Mouse (Mus musculus): ENCODE measurements around the gene Cdk2ap1.
"Not testable (repeated sequence)": the region's sequence is repeated elsewhere in the genome, so short reads cannot be mapped to it uniquely, and the experiment has no call there.

The Cdk2ap1 gene

DNA sequence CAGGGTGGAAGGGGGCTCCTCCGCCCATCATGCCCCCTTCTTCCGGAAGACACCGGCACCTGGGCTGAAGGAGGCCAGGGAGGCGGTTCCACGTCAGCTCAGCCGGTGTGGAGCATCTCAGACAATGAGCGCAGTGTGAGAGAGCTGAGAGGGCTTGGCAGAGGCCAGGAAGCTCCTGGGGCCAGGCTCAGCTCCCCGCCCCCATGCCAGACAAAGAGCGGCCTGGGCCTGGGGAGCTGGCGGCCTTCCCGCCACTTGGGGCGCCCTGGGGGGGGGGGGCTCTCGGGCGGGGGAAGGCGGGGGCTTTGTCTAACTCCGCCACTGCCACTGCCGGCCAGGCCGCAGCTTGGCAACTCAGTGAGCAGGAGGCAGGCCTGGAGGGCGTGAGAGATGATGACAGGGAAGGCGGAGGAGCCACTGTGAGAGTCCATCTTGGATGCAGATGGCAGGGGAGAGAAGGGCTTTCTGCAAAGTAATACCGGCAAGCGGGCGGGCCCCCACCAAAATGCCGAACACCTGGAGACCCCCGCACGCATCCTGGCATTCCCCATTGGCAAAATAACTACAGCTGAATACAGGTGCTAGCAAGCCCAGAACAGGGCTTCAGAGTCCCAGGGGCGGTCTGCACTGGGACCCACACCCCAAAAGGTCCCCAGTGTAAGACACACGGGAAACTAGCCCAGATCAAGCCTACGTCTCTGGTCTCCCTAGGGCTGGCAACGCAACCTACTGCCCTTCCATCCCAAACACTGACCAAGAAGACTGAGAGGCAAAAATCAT is 10.6 kb downstream of the Cdk2ap1 start:
- intact Hi-C loops (cut with DNase I) = no loop called here

GRCm38 (mm10) chr5:124351604-124352003 is 11.3 kb downstream of the Cdk2ap1 start:
- intact Hi-C loops (cut with DNase I) = no loop called here

DNA sequence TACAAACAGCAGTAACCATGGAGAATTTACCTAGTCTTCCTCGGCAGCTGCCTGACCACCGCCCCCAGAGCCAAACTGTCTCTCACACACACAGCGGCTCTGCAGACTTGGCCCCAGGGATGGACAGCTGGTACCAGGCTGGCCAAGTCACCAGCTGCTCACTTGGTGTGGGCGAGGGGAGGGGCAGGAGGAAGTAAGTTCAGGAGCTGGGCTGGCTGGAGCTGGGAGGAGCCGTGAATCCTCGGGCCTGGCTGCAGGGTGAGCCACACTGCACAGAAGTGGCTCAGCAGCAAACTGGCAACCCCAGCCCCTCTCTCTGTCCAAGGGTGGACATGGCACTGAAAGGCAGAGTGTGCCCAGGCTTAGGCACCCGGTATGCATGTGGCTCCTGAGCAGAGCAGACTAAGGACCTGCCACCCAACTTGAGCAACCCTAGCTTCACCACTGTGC is 11.7 kb downstream of the Cdk2ap1 start:
- intact Hi-C loops (cut with DNase I) = no loop called here

GRCm38 (mm10) chr5:124350350-124350749 is 12.5 kb downstream of the Cdk2ap1 start:
- intact Hi-C loops (cut with DNase I) = no loop called here

DNA sequence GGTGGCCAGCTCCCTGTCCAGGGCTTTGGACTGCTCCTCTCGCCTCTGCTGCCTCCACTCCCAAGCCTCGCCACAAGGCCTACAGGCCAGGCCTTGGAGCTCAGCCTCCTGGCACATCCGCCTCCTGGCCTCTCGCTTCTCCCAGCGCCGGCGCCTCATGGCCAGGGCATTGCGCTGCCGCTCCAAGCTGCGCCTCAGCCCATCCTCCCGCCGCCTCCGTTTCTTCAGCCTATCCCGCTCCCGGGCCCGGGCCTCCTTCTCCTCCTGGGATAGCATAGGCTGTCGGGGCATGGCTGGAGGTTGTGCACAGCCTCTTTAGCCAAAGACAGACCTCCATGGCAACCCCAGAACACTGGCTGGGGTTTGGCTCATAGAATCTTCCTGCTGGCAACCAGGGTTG is 13.7 kb downstream of the Cdk2ap1 start:
- intact Hi-C loops (cut with DNase I) = no loop called here

DNA sequence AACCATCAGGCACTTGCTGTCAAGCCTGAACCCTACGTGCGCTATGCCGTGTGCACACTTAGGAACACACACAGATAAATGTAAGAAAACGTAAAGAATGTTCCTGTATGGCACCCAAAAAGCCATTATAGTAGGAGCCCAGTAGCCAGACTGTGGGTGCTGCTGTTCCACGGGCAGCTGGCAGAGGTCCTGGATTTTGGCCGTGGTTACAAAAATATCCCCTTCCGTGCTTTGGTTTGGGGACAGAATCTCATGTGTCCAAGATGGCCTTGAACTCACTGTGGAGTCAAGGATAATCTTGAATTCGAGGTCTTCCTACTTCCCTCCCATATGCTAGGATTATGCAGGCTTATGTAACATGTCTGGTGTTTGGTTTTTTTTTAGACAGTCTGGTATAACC is 20.0 kb downstream of the Cdk2ap1 start:
- intact Hi-C loops (cut with DNase I) = no loop called here

DNA sequence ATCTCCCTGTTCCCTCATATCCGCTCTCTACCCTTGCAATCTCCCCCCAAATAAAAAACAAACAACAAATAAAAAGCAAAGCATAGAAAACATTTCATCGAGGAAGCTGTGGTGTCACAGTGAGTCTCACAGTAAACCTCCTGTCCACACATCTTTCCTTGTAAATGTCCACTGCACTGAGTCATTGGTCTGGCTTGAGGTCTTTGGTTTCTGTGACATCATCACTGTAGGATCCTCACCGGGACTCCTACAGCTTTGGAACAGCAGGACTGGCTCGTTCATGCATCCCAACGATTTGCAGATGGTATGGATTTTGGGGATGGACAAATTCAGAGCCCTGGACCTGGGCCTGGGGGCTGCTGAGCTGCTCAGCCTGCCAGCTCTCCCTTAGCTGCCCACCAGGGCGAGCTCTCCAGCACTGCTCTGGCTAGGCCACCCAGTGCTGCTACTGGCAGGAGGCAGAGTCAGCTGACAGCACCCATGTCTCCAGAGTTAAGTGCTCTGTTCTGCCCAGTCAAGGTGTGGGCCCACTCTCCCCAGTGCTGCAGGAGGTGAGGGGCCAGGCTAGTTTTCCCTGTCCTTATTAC is 21.0 kb downstream of the Cdk2ap1 start:
- intact Hi-C loops (cut with DNase I) = not testable (repeated sequence)

- intact Hi-C loops (cut with DNase I) = no loop called here
Observed at GRCm38 (mm10) chr5:124338791-124339190, 24.1 kb downstream of the Cdk2ap1 start.

- intact Hi-C loops (cut with DNase I) = no loop called here
Observed at GRCm38 (mm10) chr5:124337909-124338308, 25.0 kb downstream of the Cdk2ap1 start.

DNA sequence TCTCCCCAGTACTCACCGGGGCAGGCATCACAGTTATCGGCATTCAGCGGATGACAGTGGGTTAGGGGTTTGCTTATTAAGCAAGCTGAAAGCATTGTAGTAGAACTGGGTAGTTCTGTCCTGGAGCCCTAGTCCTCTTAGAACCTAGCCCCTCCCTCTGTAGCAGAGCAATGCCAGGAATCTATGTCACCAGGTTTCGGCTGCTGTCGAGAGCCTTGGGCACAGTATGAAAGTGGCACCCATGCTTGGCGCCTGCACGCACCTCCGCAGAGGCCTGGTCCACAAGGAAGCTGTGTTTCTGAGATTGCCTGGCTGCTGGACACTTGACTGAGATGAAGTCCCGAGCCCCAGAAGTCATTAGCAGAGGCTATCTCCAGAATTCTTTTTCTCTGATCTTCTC is 25.8 kb downstream of the Cdk2ap1 start:
- intact Hi-C loops (cut with DNase I) = no loop called here

GRCm38 (mm10) chr5:124334392-124334791 is 28.5 kb downstream of the Cdk2ap1 start:
- intact Hi-C loops (cut with DNase I) = no loop called here

GRCm38 (mm10) chr5:124330086-124330485 is 32.8 kb downstream of the Cdk2ap1 start:
- intact Hi-C loops (cut with DNase I) = no loop called here

- intact Hi-C loops (cut with DNase I) = no loop called here
Observed at GRCm38 (mm10) chr5:124327510-124328364, 35.1 kb downstream of the Cdk2ap1 start, which contains the start of the genes Mphosph9 and 2810006K23Rik. TSS of gene Mphosph9 (minus strand) at chr5:124327972. TSS of gene 2810006K23Rik (plus strand) at chr5:124328089.

GRCm38 (mm10) chr5:124326829-124327228 is 36.1 kb downstream of the Cdk2ap1 start:
- intact Hi-C loops (cut with DNase I) = no loop called here

DNA sequence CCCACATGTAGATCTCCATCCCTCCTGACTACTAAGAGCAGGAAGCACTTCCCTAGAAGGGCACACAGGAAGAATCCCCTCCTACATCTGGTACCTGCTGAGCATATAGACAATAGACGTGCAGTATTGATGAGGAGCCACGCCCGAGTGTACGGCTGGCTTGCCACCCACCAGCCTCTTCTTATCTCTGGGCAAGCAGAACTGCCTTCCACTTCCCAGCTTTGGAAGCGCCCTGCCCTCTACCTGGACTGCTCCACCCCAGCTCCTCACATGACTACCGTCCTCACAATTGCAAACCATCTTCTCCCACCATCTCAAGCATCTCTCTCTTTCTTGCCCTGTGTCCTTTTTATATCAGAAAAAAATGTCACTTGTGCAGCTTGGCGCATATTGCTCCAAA is 45.2 kb downstream of the Cdk2ap1 start:
- intact Hi-C loops (cut with DNase I) = no loop called here

- intact Hi-C loops (cut with DNase I) = no loop called here
Observed at GRCm38 (mm10) chr5:124315941-124316340, 46.9 kb downstream of the Cdk2ap1 start.

- intact Hi-C loops (cut with DNase I) = no loop called here
Observed at GRCm38 (mm10) chr5:124315498-124315897, 47.4 kb downstream of the Cdk2ap1 start.

GRCm38 (mm10) chr5:124310091-124310490 is 52.8 kb downstream of the Cdk2ap1 start:
- intact Hi-C loops (cut with DNase I) = no loop called here

DNA sequence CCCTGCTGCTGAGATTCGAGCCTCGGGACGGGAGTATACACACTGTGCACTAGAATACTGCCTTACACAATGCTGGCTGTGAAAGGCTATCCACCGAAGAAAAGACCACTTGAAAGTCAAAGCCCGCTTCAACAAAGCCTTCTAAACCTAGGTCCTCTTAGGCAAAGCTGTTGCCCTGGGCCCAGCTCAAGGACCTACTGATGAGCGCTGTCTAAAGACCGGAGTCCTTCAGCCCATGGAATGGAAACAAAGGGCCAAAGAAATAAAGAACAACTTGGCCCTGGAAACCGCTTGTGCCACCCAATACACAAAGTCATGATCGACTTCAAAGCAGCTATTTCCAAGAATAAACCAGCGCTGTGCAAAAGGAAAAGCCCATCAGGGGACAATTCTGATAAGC is 53.7 kb downstream of the Cdk2ap1 start:
- intact Hi-C loops (cut with DNase I) = no loop called here

DNA sequence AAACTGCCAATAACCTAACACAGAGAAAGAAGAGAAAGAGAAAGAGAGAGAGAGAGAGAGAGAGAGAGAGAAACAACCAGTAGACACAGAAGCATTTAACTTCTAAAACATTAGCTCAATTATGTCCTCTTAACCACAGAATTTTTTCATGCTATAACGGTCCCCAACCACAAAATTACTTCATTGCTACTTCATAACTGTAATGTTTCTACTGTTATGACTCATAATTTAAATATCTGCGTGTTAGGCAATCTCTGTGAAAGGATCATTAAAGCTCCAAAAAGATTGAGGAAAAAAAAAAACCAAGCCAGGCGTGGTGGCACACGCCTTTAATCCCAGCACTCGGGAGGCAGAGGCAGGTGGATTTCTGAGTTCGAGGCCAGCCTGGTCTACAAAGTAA is 60.0 kb downstream of the Cdk2ap1 start:
- intact Hi-C loops (cut with DNase I) = not testable (repeated sequence)

DNA sequence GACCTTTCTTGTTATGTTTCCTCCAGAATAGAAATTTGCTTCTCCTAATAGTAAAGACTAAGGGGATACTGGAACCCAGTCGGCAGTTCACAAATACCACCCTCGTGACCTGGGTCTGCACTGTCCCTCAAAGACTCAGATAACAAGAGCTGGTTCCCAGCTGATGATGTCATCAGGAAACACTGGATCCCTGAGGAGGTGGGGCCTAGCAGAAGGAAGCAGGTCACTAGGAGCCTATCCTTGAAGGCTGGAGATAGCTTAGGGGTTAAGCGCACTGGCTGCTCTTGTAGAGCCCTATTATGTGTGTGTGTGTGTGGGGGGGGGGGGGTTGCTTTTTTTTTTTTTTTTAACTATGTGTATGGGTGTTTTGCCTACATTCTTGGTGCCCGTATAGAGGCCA is 62.8 kb downstream of the Cdk2ap1 start:
- intact Hi-C loops (cut with DNase I) = no loop called here

DNA sequence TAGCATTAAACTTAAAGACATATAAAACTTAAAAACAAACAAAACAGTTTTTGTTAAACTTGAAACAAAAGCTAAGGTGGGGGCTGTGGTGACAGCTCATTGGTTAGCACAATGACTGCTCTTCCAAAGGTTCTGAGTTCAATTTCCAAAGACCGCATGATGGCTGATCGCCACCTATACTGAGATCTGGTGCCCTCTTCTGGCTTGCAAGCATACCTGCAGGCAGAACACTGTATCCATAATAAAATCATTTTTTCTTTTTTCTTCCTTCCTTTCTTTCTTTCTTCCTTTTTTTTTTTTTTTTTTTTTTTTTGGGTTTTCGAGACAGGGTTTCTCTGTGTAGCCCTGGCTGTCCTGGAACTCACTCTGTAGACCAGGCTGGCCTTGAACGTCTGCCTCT is 63.6 kb downstream of the Cdk2ap1 start:
- intact Hi-C loops (cut with DNase I) = not testable (repeated sequence)
